Mouse (Mus musculus) heart, postnatal 25 days (tissue): ENCODE data around the gene Igfbp4. TPM values are rescaled to one million over a fixed set of nuclear protein-coding genes. Genes with fewer than 3 reads are reported as not detected.

Experiments
- DNase-seq: peaks from one replicate; pipeline ENCODE4 v3.0.0; 2022; ENCODE audit warnings: low spot score
- intact Hi-C: fragments of 180-260 bp; cut with DNase I; formaldehyde crosslinking; loops from one replicate; pipeline ENCODE4 v1.15.1; 2025
- total RNA-seq, 2 experiments: library from RNA; stranded (reverse); gene quantifications; 2 replicates each; pipeline ENCODE4 v1.2.3; 2021

The Igfbp4 gene
- total RNA-seq, 2 experiments from 2014 or later, result 87.8 to 99.7 TPM

GRCm38 (mm10) chr11:99102575-99103270 is 61.7 kb downstream of the Igfbp4 start:
- intact Hi-C loops, result no loop called here
- DNase-seq, result no peak

Other genes starting within 250 kb of the Igfbp4 start
- 10 to 100 TPM; 73.0 to 78.1 TPM for gene Msl1, start 245.7 kb upstream of the Igfbp4 start, total RNA-seq
- 10 to 100 TPM; 22.4 to 25.5 TPM for gene Casc3, start 236.3 kb upstream of the Igfbp4 start, total RNA-seq
- under 1 TPM; 0.60 to 0.78 TPM for gene Rapgefl1, start 204.5 kb upstream of the Igfbp4 start, total RNA-seq
- gene Wipf2, start 177.6 kb upstream of the Igfbp4 start, total RNA-seq, result 10 to 100 TPM in 1 of 2 experiments, 1 to 10 TPM in 1; 7.8 to 11.2 TPM
- gene Cdc6, start 133.4 kb upstream of the Igfbp4 start, total RNA-seq, result under 1 TPM; 0.28 to 0.52 TPM
- 10 to 100 TPM; 11.8 TPM for gene Rara, start 113.4 kb upstream of the Igfbp4 start, total RNA-seq
- gene Gjd3, start 58.2 kb upstream of the Igfbp4 start, total RNA-seq, result 1 to 10 TPM in 1 of 2 experiments, under 1 TPM in 1; 0.52 to 1.1 TPM
- gene Top2a, start 17.1 kb upstream of the Igfbp4 start, total RNA-seq, result 1 to 10 TPM; 4.2 to 4.6 TPM
- under 1 TPM; 0.18 to 0.20 TPM for gene Tns4, start 48.1 kb downstream of the Igfbp4 start, total RNA-seq
- gene Ccr7, start 113.8 kb downstream of the Igfbp4 start, total RNA-seq, result under 1 TPM; 0.29 to 0.64 TPM
- gene Smarce1, start 189.8 kb downstream of the Igfbp4 start, total RNA-seq, result 10 to 100 TPM; 46.0 to 51.8 TPM
- 10 to 100 TPM; 32.6 to 39.1 TPM for gene Krt222, start 202.8 kb downstream of the Igfbp4 start, total RNA-seq
- gene Krt24, start 244.0 kb downstream of the Igfbp4 start, total RNA-seq, result not detected